Mouse (Mus musculus): ENCODE results near the gene Cxcl1.

Cxcl1 gene

GRCm38 (mm10) chr5:90890519-90891463 lies at the start of gene Cxcl1:
Cxcl1 (plus strand) TSS chr5:90891241.
- 8% methylated on average over 30 of the region's 30 CpGs for WGBS

- WGBS: 79% methylated on average over 3 of the region's 3 CpGs
Measured at GRCm38 (mm10) chr5:90843891-90844290, 47.1 kb upstream of the Cxcl1 start.

GRCm38 (mm10) chr5:90850096-90850495 lies 40.9 kb upstream of the Cxcl1 start:
- 73% methylated on average over 7 of the region's 7 CpGs for WGBS

- 94% methylated on average over 11 of the region's 11 CpGs for WGBS
Measured at GRCm38 (mm10) chr5:90851391-90851790, 39.6 kb upstream of the Cxcl1 start.

GRCm38 (mm10) chr5:90853206-90853605 lies 37.8 kb upstream of the Cxcl1 start:
- 81% methylated on average over 4 of the region's 4 CpGs for WGBS

- 85% methylated on average over 7 of the region's 7 CpGs for whole genome bisulfite sequencing
Measured at GRCm38 (mm10) chr5:90855308-90856230, 35.5 kb upstream of the Cxcl1 start.

- WGBS: 74% methylated on average over 5 of the region's 5 CpGs
Measured at GRCm38 (mm10) chr5:90857463-90857862, 33.6 kb upstream of the Cxcl1 start.

GRCm38 (mm10) chr5:90858429-90858828 lies 32.6 kb upstream of the Cxcl1 start:
- WGBS: 89% methylated on average over 2 of the region's 2 CpGs

GRCm38 (mm10) chr5:90859031-90859430 lies 32.0 kb upstream of the Cxcl1 start:
- WGBS: 81% methylated on average over 3 of the region's 3 CpGs

- WGBS: 77% methylated on average over 6 of the region's 6 CpGs
Measured at GRCm38 (mm10) chr5:90861876-90862375, 29.1 kb upstream of the Cxcl1 start.

- WGBS: 83% methylated on average over 7 of the region's 7 CpGs
Measured at GRCm38 (mm10) chr5:90872377-90872776, 18.7 kb upstream of the Cxcl1 start.

GRCm38 (mm10) chr5:90876045-90876444 lies 15.0 kb upstream of the Cxcl1 start:
- 78% methylated on average over 4 of the region's 4 CpGs for WGBS

GRCm38 (mm10) chr5:90876471-90877172 lies 14.4 kb upstream of the Cxcl1 start:
- 70% methylated on average over 8 of the region's 8 CpGs for WGBS

- WGBS: 83% methylated on average over 3 of the region's 3 CpGs
Measured at GRCm38 (mm10) chr5:90879307-90880014, 11.6 kb upstream of the Cxcl1 start.

- 84% methylated on average over 7 of the region's 7 CpGs for WGBS
Measured at GRCm38 (mm10) chr5:90880335-90880850, 10.6 kb upstream of the Cxcl1 start.

GRCm38 (mm10) chr5:90881021-90881420 lies 10.0 kb upstream of the Cxcl1 start:
- 76% methylated on average over 4 of the region's 4 CpGs for WGBS

GRCm38 (mm10) chr5:90881682-90882081 lies 9.4 kb upstream of the Cxcl1 start:
- 74% methylated on average over 5 of the region's 5 CpGs for WGBS

GRCm38 (mm10) chr5:90882146-90882545 lies 8.9 kb upstream of the Cxcl1 start:
- WGBS: 81% methylated on average over 5 of the region's 5 CpGs

GRCm38 (mm10) chr5:90884628-90885242 lies 6.3 kb upstream of the Cxcl1 start:
- WGBS: 53% methylated on average over 2 of the region's 2 CpGs

GRCm38 (mm10) chr5:90888661-90889060 lies 2.4 kb upstream of the Cxcl1 start:
- 83% methylated on average over 5 of the region's 5 CpGs for WGBS

Measured in cerebral cortex, adult 2 months (tissue).